Mouse (Mus musculus) hindlimb bud, embryonic 11.5 days (tissue): ENCODE measurements around the gene Tnnt3.

Experiments
- DNase-seq: peaks from one replicate; pipeline ENCODE4 v3.0.0-alpha.2; 2012; ENCODE audit warnings: low read depth, low spot score; ENCODE audit errors: extremely low spot score

Tnnt3 gene

DNA sequence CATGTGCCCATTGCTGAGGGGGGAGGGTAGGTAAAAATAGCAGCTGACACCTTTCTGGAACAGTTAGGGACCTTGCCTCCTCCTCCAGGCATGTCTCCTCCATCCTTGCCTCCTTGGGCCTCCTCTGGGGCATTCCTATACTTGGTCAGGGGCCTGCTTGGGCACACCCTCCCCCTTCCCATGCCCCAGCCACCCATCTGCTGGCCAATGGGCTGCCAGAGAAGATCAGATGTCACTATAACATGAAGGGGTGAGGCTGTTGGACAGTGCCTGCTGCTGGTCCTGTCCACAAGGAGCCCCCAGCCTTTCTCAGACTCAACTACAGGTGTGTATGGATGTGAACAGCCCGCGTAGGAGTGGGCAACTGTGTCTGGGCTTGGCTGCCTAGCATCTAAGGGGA, at the start of gene Tnnt3:
Gene Tnnt3 (plus strand): TSS at position 262 of the 400 bp plus-strand sequence.
- no peak for DNase-seq

DNA sequence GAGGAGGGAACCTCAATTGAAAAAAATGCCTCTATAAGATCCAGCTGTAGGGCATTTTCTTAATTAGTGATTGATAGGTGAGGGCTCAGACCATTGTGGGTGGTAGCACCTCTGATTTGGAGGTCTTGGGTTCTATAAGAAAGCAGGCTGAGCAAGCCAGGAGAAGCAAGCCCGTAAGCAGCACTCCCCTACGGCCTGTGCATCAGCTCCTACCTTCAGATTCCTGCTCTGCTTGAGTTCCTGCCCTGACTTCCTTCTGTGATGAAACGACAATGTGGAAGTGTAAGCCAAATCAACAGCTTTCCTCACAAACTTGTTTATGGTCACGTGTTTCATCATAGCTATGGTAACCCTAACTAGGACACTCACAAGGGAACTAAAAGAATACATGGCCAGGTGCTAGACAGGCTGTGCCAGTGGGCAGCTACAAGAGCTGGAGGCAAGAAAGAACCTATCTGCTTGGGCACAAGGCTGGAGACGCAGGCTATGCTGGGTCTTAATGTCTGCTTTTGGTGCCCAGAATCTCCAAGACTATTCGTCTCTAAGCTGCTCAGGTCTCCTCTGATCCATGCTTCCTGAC, 49.5 kb upstream of the Tnnt3 start:
- DNase-seq = no peak

DNA sequence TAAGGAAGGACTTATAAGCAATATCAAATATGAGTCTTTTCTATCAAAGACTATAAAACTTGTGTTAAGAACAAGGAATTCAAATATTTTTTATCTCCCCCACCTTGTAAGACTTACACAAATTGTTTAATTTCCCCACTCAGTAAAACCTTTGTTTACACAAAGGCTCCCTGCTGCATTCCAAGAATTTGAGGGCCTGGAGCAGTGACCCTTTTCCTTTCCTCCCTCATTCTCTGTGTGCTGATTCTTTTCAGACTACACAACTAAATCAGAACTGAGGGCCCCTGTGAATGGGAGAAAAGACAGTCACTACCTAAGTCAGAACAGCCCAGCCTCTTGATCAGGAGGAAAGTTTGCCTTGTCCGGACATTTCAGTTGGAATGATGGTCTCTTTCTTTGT, 43.9 kb upstream of the Tnnt3 start:
- no peak for DNase-seq

DNA sequence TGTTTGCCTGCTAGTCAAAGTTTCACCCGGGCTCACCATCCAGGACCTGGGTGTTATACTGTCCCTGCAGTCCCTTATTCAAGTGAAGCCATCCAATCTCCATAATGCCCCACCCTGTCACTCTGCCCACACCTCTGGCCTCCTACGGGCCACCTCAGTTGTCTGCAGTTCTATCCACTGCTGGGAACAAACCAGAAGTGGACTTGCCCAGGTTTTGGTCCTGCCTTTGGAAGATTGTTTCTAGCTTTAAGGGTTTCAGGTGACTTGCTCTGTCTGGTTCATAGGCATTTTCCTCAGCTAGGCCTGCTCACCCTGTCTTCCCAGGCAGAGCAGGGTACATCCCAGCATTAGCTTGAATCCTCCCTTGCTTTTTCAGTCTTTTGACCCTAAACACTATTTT, 43.4 kb upstream of the Tnnt3 start:
- DNase-seq = no peak

DNA sequence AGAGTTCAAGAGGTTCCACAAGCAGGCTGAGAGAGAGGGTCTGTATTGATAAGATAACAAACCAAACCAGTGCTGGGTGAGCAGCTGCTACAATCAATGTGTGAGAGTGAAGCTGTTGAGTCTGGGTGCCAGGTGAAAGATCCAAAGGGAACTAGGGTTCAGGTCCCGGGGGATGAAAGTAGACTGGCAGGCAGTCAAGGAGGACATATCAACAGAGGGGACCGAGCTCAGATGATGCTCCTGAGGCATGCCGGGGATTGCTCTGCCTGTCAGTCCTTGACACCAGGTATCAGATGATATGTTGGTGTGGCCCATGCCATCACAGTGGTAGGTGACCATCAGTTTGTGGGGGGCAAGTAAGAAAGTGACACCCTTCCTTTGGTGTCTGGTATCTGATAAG, 41.8 kb upstream of the Tnnt3 start:
- DNase-seq = no peak

DNA sequence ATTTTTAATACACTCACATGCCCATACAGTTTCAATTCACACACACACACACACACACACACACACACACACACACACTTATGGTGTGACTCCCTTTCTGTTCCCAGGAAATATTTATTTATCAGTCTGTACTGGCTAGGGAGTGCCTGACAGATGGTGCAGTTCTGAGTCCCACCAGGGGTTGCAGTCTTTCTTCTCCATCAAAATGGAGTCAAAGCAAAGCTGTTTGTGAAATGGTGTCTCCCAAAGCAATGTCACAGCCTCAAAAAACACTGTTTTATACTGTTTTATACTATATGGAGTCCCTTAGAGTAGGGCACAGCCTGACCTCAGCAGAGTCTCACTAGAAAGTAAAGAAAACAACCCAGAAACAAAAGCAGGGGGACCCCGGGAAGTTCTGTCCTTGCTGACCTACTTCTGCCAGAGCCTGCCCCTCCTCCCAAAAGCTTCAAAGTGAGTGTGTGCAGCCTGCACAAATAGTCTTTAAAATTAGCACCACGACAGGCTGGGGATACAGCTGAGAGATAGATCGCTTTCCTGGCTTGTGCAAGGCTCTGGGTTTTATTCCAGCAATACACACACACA, 41.3 kb upstream of the Tnnt3 start:
- no peak for DNase-seq

DNA sequence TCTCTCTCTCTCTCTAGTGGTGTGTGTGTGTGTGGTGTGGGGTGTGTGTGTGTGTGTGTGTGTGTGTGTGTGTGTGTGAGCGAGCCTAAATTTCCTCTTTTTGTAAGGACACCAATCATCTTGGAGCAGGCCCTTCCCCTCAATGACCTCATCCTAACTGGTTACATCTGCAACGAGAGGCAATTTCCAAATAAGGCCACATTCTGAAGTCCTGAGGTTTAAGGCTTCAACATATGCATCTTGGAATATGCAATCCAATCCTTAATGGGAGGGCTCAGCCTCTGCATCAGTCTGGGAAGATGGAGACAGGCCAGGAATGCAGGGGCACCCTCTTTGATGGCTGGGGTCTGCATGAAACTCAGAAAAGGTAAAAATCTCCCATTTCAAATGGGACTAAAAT, 40.6 kb upstream of the Tnnt3 start:
- DNase-seq = no peak

DNA sequence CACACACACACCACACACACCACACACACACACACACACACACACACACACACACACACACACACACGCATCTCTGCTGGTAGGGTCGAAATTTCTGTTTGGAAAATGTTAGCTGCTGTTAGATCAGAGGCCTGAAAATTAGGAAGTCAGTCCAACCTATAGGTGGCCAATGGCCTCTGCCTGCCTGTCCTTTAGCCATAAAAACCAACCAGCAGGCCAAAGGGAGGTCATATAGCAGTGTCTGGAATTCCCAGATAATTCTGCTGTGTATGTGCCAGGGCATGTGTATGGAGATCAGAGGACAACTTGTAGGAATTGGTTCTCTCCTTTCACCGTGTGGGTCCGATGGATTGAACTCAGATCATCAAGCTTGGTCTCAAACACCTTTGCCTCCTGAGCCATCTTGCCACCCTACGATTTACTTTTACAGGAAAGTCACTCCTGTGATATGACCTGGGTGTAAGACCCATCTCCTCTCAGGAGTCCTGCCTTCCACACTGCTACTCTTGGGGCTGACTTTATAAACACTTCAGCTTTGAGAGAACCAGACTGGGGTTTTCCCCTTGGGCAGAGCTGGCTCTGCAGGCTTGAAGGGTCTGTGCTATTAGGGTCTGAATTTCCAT, 39.8 kb upstream of the Tnnt3 start:
- no peak for DNase-seq

DNA sequence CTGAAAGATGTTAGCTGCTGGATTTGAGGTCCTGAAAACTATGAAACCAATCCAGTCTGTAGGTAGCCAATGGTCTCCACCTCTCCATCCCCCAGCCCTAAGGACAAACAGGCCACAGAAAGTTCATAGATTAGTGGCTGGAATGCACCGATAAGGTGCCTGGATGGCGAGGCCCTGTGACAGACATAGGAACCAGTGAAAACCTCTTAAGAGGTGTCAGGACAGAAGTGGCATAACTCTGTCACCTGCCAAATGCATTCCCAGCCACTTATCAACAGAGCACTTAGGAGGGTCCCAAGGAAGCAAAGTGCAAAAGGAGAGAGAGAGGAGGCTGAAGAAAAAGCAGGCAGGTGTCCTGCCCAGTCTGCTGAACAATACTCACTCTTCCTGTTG, 39.3 kb upstream of the Tnnt3 start:
- no peak for DNase-seq

DNA sequence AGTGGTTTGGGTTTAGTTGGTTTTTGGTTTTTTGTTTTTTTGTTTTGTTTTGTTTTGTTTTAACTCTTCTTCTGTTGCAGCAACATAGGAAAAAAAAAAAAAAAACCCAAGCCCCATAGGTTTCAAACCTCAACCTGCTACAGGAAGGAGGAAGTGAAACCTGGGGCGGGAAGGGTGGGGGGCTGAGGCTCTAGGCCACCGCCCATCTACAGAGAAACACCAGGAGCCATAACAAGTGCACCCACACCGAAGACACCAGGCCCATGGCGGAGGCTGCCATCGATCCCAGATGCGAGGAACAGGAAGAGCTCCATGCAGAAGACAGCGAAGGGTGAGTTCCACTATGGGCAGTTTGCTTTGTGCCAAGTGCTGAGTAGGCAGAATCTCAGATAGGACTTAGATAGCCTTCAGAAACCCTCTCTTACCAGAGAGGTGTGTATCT, 38.0 kb upstream of the Tnnt3 start, which contains the start of gene Lsp1:
Gene Lsp1 (plus strand): TSS at position 174 of the 442 bp plus-strand sequence.
- DNase-seq = no peak

DNA sequence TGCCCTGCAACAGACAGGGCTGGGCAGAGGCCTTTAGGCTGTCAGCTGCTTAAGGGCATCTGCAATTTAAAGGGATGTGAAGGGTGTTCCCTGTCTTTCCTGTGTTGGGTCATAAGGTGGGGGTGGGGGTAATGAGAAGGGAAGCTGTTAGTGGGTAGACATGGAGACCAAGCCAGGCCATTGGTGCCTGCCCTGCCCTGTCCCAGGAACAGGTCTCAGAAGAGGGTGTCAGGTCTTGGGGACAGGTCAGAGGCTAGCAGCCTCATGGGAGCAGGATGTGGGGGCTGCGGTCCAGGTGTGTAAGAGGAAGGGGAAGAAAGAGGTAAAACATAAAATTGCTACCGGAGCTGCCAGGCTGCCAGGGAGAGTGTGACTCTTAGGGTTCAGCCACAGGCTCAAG, 37.2 kb upstream of the Tnnt3 start:
- DNase-seq = no peak

DNA sequence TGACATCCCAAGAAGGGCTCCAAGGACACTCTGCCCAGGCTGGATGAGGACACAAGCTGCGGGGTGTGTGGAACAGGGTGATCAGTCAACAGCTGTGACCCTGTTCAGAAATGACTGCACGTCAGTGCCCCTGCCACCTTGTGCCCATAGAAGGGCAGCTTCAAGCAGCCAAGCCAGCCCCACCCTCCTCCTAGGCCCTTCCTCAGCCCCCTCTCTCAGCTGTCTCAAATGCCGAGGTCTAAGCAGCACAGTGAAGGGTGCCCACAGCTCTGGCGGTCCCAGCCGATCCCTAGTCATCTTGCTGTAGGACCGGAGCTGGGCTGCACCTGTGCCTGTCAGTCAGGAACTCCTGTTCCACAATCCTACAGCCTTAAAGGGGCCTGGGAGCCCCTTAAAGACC, 36.4 kb upstream of the Tnnt3 start:
- DNase-seq = no peak

DNA sequence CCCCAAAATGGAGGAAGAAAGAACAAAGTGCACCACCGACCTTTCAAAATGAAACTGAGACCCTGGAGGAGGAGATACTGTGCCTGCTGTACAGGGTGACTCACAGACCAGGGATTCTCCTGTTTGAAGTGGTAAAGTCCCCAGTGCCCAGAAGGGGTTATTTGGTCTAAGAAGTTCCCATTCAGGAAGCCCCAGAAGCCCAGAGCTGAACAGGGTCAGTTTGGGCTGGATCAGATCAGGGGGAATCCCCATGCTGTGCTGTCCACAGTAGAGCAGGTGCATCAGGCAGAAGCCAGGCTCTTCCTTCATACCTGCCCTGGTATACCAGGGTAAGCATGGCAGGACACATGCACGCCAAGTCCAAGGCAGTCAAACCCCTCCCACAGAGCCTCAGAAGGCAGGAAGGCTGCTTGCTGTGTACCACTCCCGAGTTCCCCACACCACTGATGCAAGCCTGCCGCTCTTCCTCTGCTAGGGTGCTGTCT, 36.0 kb upstream of the Tnnt3 start:
- no peak for DNase-seq

DNA sequence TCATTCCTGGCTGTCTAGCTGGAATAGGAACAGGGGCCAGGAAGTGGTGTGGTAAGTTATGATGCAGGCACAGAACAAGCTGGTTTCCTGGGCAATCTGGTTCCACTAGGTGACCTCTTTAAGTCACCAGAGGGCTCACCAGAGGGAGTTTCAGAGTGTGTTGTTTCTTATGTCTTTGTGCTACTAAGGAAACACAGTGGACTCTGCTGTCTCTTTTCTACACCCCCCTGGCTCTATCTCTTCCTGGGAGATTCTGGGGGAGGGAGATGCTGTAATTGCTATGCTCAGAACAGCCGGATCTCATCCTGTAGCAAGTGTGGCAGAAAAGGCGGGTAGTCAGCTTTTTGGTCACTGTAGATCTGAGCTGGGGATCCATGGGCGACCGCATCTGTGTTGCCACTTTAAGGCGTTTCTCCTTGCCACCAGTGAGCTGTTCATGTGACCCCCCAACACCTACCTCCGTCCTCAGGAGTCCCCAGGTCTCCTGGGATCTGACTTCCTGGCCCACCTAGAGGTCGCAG, 28.4 kb upstream of the Tnnt3 start:
- DNase-seq = no peak

DNA sequence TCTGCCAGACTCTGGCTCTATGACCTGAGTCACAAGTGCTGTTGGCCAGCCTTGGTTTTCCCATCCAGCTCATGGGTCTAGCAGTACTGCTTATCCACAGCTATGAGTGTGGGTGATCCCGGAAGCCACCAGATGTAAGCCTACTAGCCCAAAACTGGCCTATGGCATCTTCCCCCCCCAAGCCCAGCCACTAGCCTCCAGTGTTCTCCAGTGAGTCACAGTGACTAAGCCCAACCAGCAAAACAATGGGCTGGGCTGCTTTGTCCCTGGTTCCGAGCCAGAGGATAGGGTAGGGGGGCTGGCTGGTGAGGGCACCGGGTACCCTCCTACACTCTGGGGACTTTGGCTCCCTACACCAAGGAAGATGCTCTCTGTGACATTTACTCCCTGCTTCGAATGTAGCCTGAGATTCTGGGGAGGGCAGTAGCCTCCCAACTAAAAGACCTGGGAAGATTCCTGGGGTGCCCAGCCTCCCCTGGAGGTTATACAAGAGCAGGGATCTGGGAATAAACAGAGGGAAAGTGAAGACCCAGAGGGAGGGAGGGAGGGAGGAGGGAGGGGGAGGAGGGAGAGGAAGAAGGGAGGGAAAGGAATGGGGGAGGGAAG, 27.7 kb upstream of the Tnnt3 start:
- no peak for DNase-seq

DNA sequence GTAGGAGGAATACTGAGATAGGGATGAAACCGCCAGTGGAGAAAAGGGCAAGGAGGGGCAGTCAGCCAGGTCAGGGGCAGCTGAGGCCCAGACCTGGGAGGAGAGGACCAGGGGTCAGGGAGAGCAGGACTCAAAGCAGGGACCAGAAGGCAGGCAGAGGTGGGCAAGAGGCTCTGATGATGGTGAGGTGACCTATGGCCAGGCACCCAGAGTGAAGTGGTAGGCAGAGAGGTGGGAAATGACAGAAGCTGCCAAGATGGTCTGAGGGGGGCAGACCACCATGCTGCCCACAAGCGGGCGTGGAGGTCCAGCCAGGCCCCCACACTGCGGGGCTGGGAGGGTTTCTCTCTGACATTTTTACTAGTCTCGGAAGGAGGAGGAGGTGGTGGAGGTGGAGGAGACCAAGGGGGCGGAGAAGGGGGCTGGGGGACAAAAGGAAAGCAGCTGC, 27.2 kb upstream of the Tnnt3 start:
- no peak for DNase-seq

DNA sequence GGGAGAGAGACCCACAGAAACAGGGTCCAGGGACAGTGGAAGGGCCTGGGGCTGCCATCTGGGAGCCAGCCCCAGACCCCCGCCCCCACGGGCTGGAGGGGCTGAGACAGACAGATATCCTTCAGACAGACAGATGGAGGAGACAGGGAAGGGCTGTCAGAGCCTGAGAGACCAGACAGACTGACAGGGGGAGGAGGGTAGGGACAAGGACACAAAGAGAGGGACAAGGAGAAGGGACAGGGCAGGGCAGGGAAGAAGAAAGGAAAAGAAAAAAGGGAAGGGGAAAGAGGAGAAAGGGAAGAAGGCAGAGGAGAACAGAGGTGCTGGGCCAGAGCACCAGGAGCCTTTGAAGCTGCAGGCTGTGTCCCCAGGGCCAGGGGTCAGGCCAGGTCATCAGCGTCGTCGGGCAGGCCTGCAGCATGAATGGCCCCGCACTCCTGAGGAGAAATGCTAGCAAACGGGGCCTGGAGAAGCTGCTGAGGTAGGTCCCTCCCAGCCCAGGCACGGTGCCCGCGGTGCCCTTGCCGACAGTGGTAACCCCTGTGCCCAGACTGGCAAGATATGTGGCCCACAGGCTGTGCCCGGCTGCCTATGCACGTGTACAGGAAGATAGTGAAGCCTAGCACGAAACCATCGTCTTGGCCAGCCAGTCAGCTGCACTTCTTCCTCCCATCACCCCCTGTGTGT, 26.6 kb upstream of the Tnnt3 start:
- no peak for DNase-seq

DNA sequence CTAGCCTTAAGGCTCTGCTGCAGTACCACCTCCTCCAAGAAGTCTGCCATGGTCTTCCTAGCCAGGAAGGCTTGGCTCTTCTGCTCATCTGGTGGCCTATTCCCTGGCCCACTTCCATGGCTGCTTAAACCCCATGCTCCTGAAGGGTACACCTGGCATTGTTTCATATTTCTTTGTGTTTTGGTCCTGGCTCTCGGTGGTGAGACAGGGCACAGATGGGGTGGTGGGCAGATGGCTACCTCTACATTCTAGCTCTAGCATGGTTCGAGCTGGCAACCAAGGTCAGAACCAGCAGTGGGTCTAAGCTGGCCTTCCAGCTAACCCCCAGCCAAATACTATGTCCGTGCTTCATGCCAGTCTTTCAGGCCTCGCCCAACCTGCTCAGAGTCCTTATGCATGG, 25.7 kb upstream of the Tnnt3 start:
- no peak for DNase-seq

DNA sequence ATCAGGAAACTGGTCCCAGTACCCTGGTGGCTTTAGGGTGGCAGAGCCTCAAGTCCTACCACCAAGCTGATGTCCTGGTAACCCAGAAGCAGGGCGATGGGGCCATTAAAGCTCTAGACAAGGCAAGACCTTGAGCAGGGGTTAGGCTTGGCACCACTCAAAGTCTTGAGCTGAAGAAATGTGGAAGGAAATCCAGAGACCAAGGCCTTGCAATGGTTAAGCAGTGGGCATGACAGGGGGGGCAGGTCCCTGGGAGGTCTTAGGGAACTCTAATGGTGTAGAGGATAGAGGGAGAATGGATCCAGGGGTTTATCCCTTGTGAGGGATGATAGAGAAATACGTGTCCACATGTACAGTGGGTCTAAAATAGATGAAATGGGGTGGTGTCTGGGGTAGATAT, 25.2 kb upstream of the Tnnt3 start:
- no peak for DNase-seq

DNA sequence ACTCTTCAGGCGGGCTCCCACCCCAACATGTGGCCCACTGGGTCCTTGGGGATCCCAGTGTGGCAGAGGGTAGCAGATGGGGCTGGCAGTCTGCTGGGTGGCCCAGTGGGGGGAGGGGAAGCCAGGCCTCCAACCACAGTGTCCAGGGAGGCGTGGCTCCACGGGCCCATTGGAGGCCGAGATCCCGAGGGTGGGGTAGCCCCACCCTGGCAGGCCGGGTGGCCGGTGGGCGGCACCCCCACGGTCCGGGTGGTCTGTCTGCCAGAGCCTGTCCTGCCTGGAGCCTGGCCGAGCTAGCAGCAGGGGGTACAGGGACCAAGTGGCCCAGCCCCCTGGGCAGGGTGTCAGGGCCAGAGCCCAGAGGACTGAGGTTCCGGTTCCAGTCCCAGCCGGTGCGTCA, 23.8 kb upstream of the Tnnt3 start:
- no peak for DNase-seq

DNA sequence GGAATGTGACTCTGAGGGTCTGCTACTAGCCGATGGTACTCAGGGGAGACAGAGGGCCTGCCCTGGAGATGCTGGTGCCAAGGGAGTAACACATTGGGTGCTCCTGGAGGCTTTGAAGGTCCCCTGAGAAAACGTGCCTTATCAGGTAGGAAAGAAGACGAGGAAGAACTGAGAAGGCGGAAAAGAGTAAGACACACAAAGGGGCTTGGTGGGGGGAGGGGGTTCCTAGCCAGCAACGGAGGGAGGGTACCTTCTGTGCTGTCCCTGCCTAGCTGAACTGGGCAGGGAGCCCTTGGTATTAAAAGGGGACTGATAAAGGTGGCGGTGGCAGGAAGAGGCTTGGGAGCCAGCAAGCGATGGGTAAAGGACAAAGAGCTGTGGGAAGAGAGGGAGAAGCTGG, 23.0 kb upstream of the Tnnt3 start:
- DNase-seq = no peak
